Mouse (Mus musculus) gastrocnemius, postnatal 36 days (tissue): ENCODE results near the gene Gtf3c5. TPM values are rescaled to one million over a fixed set of nuclear protein-coding genes. Genes with fewer than 3 reads are reported as not detected.

Source experiments
- DNase-seq, 2 experiments: peaks; one replicate each; pipeline ENCODE4 v3.0.0; 2022
- intact Hi-C: fragments of 180-260 bp; cut with DNase I; formaldehyde crosslinking; loops from one replicate; pipeline ENCODE4 v1.15.1; 2025
- total RNA-seq, 2 experiments: library from RNA; stranded (reverse); gene quantifications; 2 replicates each; pipeline ENCODE4 v1.2.3; 2021

Gene Gtf3c5
- total RNA-seq, 2 experiments from 2014 or later, result 5.9 to 6.2 TPM

GRCm38 (mm10) chr2:28609851-28610250, 26.3 kb upstream of the Gtf3c5 start:
- intact Hi-C loops, result no loop called here
- no peak for DNase-seq

- DNase-seq, result no peak
- intact Hi-C loops, result no loop called here
These were observed 24.0 kb upstream of the Gtf3c5 start for GRCm38 (mm10) chr2:28607341-28608165.

GRCm38 (mm10) chr2:28606601-28607340, 23.2 kb upstream of the Gtf3c5 start:
- DNase-seq, result no peak
- intact Hi-C loops, result no loop called here

GRCm38 (mm10) chr2:28605789-28606541, 22.4 kb upstream of the Gtf3c5 start:
- no peak for DNase-seq
- intact Hi-C loops, result no loop called here

- DNase-seq, result no peak
- intact Hi-C loops, result no loop called here
These were observed 20.0 kb upstream of the Gtf3c5 start for GRCm38 (mm10) chr2:28603542-28603941.

GRCm38 (mm10) chr2:28601720-28602590, 18.4 kb upstream of the Gtf3c5 start:
- intact Hi-C loops, result no loop called here
- no peak for DNase-seq

- intact Hi-C loops, result no loop called here
- no peak for DNase-seq
These were observed 16.0 kb upstream of the Gtf3c5 start for GRCm38 (mm10) chr2:28599569-28599900.

GRCm38 (mm10) chr2:28598692-28599568, 15.4 kb upstream of the Gtf3c5 start:
- no peak for DNase-seq
- intact Hi-C loops, result no loop called here

GRCm38 (mm10) chr2:28597733-28598547, 14.4 kb upstream of the Gtf3c5 start:
- intact Hi-C loops, result no loop called here
- DNase-seq, result no peak

GRCm38 (mm10) chr2:28596998-28597397, 13.4 kb upstream of the Gtf3c5 start:
- DNase-seq, result no peak
- intact Hi-C loops, result no loop called here

- DNase-seq, result no peak
- intact Hi-C loops, result no loop called here
These were observed 12.5 kb upstream of the Gtf3c5 start for GRCm38 (mm10) chr2:28596021-28596420.

- DNase-seq, result peak in 1 of 2 experiments; percentile 59
These were observed 9.3 kb upstream of the Gtf3c5 start for GRCm38 (mm10) chr2:28592809-28593208.

GRCm38 (mm10) chr2:28591479-28591878, 7.9 kb upstream of the Gtf3c5 start:
- DNase-seq, result no peak
- intact Hi-C loops, result no loop called here

More at GRCm38 (mm10) chr2:28592809-28593208, 9.3 kb upstream of the Gtf3c5 start:
- intact Hi-C loops, result loop anchor here (2.0 kb wide), 1 partner anchor 30 kb away; no protein-coding TSS in a partner anchor

GRCm38 (mm10) chr2:28588574-28588973, 5.0 kb upstream of the Gtf3c5 start:
- intact Hi-C loops, result no loop called here
- DNase-seq, result no peak

- intact Hi-C loops, result loop anchor here (1.0 kb wide), 1 partner anchor 70 kb away; no protein-coding TSS in a partner anchor
- no peak for DNase-seq
These were observed 2.2 kb upstream of the Gtf3c5 start for GRCm38 (mm10) chr2:28585730-28586129.

- DNase-seq, result peak; percentile 65 to 72
- intact Hi-C loops, result loop anchor here (1.0 kb wide), 1 partner anchor 70 kb away; no protein-coding TSS in a partner anchor
These were observed 1.6 kb upstream of the Gtf3c5 start for GRCm38 (mm10) chr2:28585043-28585571.

- intact Hi-C loops, result loop anchor here (1.0 kb wide), 1 partner anchor 34 kb away; no protein-coding TSS in a partner anchor
These were observed 751 bp downstream of the Gtf3c5 start for GRCm38 (mm10) chr2:28582647-28583353.

More at GRCm38 (mm10) chr2:28582647-28583353, 751 bp downstream of the Gtf3c5 start:
- DNase-seq, result peak; percentile 80 to 91
